Mouse (Mus musculus) kidney, adult 2 months (tissue): ENCODE measurements around the gene Becn1.

Source experiments
- CTCF ChIP-seq: fragments of 200-500 bp; conservative IDR thresholded peaks from 2 replicates; pipeline ENCODE4 v1.5.1; 2011; ENCODE audit warnings: low read depth, mild to moderate bottlenecking, control low read depth, low read length, moderate library complexity, mixed read lengths; ENCODE audit not compliant: insufficient read depth, insufficient read length
- POLR2A ChIP-seq: fragments of 200-500 bp; IDR thresholded peaks from one replicate; pipeline ENCODE4 v1.6.1; 2011; ENCODE audit warnings: low read depth, low read length, control low read depth

DNA sequence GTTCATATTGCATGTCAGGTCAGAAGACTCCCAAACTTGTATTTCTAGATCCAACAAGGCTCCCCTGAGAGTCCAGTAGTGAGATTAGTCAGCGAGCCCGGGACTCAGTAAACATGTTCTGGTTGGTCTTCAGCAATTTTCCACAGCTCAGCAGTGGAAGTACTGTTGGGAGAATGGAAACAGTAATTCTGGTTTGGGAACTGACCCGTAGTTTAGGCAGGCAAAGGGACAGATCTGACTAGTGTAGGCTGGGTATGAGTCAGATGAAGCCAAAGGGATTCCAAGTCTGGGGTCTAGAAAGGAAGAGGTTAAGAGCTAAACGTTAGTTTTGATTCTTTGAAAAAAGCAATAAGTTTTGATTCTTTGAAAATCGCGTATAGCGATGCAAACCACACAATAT is 49.1 kb downstream of the Becn1 start:
- no peak for TF ChIP-seq CTCF
- TF ChIP-seq POLR2A, result no peak
